Mouse (Mus musculus): ENCODE data around the gene Cenpx. TPM values are rescaled to one million over a fixed set of nuclear protein-coding genes. Genes with fewer than 3 reads are reported as not detected.
A peak's percentile ranks its signal among the peaks of the same experiment; 100 is the strongest.
"Not testable (repeated sequence)": the region's sequence is repeated elsewhere in the genome, so short reads cannot be mapped to it uniquely, and the experiment has no call there.

The Cenpx gene
- total RNA-seq, 2 experiments from 2014 or later: 23.2 to 27.0 TPM

- intact Hi-C loops (cut with DNase I): no loop called here
- DNase-seq: no peak
Observed at GRCm38 (mm10) chr11:120704486-120705325, 8.8 kb downstream of the Cenpx start.

- intact Hi-C loops (cut with DNase I): no loop called here
Observed at GRCm38 (mm10) chr11:120703696-120704454, 9.7 kb downstream of the Cenpx start.

GRCm38 (mm10) chr11:120697741-120698140 lies 15.8 kb downstream of the Cenpx start:
- intact Hi-C loops (cut with DNase I): no loop called here
- peak; percentile 47 to 64 for DNase-seq

More at GRCm38 (mm10) chr11:120703696-120704454, 9.7 kb downstream of the Cenpx start:
- DNase-seq: no peak

GRCm38 (mm10) chr11:120696568-120696967 lies 17.0 kb downstream of the Cenpx start:
- no peak for DNase-seq

GRCm38 (mm10) chr11:120695641-120696040 lies 17.9 kb downstream of the Cenpx start:
- intact Hi-C loops (cut with DNase I): no loop called here

More at GRCm38 (mm10) chr11:120696568-120696967, 17.0 kb downstream of the Cenpx start:
- intact Hi-C loops (cut with DNase I): no loop called here

GRCm38 (mm10) chr11:120695184-120695583 lies 18.4 kb downstream of the Cenpx start:
- no peak for DNase-seq
- intact Hi-C loops (cut with DNase I): no loop called here

More at GRCm38 (mm10) chr11:120695641-120696040, 17.9 kb downstream of the Cenpx start:
- no peak for DNase-seq

- no peak for DNase-seq
- intact Hi-C loops (cut with DNase I): loop anchor here (5.0 kb wide), 1 partner anchor 181 kb away; no protein-coding TSS in a partner anchor
Observed at GRCm38 (mm10) chr11:120693461-120693860, 20.1 kb downstream of the Cenpx start.

- intact Hi-C loops (cut with DNase I): loop anchor here (5.0 kb wide), 1 partner anchor 180 kb away; no protein-coding TSS in a partner anchor
- DNase-seq: no peak
Observed at GRCm38 (mm10) chr11:120692471-120693011, 21.0 kb downstream of the Cenpx start.

- DNase-seq: no peak
- intact Hi-C loops (cut with DNase I): no loop called here
Observed at GRCm38 (mm10) chr11:120689365-120689764, 24.2 kb downstream of the Cenpx start.

GRCm38 (mm10) chr11:120686650-120687272 lies 26.8 kb downstream of the Cenpx start:
- DNase-seq: no peak
- intact Hi-C loops (cut with DNase I): no loop called here

- intact Hi-C loops (cut with DNase I): no loop called here
- DNase-seq: no peak
Observed at GRCm38 (mm10) chr11:120684660-120685059, 28.9 kb downstream of the Cenpx start.

- DNase-seq: no peak
- intact Hi-C loops (cut with DNase I): no loop called here
Observed at GRCm38 (mm10) chr11:120684086-120684485, 29.5 kb downstream of the Cenpx start.

- DNase-seq: no peak
- intact Hi-C loops (cut with DNase I): no loop called here
Observed at GRCm38 (mm10) chr11:120683536-120683935, 30.0 kb downstream of the Cenpx start.

GRCm38 (mm10) chr11:120682683-120683082 lies 30.9 kb downstream of the Cenpx start:
- no peak for DNase-seq
- intact Hi-C loops (cut with DNase I): no loop called here

GRCm38 (mm10) chr11:120679909-120680308 lies 33.6 kb downstream of the Cenpx start:
- intact Hi-C loops (cut with DNase I): no loop called here
- DNase-seq: no peak

GRCm38 (mm10) chr11:120676951-120677350 lies 36.6 kb downstream of the Cenpx start:
- intact Hi-C loops (cut with DNase I): no loop called here
- DNase-seq: no peak

GRCm38 (mm10) chr11:120675875-120676274 lies 37.7 kb downstream of the Cenpx start:
- intact Hi-C loops (cut with DNase I): not testable (repeated sequence)

GRCm38 (mm10) chr11:120673594-120674122 lies 39.9 kb downstream of the Cenpx start:
- intact Hi-C loops (cut with DNase I): no loop called here

More at GRCm38 (mm10) chr11:120675875-120676274, 37.7 kb downstream of the Cenpx start:
- not testable (repeated sequence) for DNase-seq

GRCm38 (mm10) chr11:120672687-120673593 lies 40.6 kb downstream of the Cenpx start, which contains the start of gene Aspscr1:
Gene Aspscr1 (plus strand): TSS chr11:120672973.
- intact Hi-C loops (cut with DNase I): no loop called here
- peak; percentile 93 to 95 for DNase-seq

More at GRCm38 (mm10) chr11:120673594-120674122, 39.9 kb downstream of the Cenpx start:
- DNase-seq: no peak
